Mouse (Mus musculus): ENCODE data around the gene Zbtb7b.

Gene Zbtb7b

GRCm38 (mm10) chr3:89365486-89366414 is 28.8 kb downstream of the Zbtb7b start:
- no peak for DNase-seq (ENCODE audit: low spot score)

DNA sequence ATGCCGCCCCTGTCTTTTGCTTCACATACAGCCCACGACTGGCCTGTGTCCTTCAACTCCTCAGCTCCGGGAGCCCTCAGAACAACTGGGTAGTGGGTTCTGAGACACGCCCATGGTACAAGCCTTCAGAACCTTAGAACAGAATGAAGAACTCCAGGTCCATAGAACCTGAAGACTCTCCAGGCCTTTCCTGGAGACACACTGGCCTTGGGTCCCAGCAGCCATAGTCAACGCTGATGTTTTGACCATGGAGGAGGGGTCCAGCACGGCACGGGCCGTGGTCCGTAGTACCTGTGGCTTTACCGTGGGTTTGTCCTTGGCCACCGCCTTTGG is 29.5 kb downstream of the Zbtb7b start, which contains the start of gene Dcst1:
Dcst1 (minus strand) TSS at position 101 of the 333 bp plus-strand sequence.
- DNase-seq (ENCODE audit: low spot score) = no peak

DNA sequence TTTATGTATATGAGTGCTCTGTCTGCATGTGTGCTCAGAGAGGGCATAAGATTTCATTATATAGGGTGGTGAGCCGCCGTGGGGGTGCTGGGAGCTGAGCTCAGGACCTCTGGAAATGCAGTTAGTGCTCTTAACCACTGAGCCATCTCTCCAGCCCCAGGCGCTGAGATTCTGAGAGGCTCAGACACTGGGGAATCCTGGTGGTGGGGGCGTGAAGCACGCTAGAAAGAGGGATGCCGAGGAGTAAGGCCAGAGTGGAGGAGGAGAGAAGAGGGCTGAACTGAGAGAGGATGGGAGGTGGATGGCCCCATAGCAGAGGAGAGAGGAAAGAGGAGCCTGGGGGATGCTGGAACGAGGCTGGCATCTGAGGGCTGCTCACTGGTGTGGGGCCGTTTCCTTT is 29.9 kb downstream of the Zbtb7b start:
- DNase-seq (ENCODE audit: low spot score) = no peak

DNA sequence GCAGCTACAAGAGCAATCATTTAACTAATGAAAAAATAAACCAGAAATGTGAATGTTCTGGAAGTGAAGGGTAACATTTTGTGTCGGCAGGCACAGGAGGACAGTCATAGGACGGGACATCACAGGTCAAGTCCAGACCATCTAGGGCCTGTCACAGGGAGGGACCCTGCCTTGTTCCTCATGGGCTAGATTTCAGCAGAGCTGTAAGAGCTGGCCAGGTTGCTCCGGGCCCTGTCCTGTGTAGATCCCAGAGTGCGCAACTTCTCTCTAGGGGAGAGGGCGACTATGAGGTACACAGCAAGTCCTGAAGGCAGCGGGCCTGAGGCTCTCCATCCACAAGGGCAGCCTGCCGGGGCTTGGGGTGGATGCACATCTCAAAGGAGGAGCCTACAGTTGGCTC is 32.9 kb downstream of the Zbtb7b start, which contains the start of gene Dcst2:
Dcst2 (plus strand) TSS at position 301 of the 400 bp plus-strand sequence.
- no peak for DNase-seq (ENCODE audit: low spot score)

- no peak for DNase-seq (ENCODE audit: low spot score)
These were observed 34.3 kb downstream of the Zbtb7b start for GRCm38 (mm10) chr3:89360237-89360636.

GRCm38 (mm10) chr3:89359630-89360029 is 34.9 kb downstream of the Zbtb7b start:
- no peak for DNase-seq (ENCODE audit: low spot score)

DNA sequence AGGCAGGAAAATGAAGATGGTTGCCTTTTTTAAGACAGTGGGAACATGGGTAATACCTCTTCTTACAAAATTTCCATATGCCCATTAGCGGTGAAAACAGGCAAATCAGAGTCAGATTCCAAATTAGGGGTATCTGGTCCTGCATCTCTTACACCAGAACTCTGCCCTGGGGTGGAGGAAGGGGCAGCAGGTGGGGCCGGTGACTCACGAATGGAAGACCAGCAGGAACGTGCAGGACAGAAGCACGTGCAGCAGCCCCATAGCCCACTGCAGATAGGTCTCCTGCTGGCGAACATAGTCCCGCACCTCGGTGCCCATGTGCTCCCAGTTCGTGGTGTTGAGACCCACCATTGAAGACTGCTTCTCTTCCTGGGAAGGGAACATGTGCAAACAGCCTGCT is 38.5 kb downstream of the Zbtb7b start:
- no peak for DNase-seq (ENCODE audit: low spot score)

DNA sequence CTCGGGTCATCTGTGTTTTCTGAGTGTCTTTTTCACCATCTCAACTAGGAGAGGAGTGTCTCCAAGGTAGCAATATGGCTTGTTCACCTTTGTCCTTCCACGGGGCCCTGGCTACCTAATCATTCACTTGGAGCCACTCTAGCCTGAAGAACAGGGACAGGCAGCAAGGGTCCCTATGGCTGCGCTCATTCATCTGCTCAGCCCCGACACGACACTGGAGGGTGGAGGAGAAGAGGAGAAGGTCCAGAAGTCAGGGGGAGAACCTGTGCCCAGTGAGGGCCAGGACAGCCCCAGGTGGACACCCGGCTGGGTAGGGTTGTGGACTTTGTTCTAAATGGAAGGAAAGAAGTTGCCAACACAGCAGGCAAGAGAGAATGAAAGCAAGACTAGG is 39.1 kb downstream of the Zbtb7b start:
- no peak for DNase-seq (ENCODE audit: low spot score)

DNA sequence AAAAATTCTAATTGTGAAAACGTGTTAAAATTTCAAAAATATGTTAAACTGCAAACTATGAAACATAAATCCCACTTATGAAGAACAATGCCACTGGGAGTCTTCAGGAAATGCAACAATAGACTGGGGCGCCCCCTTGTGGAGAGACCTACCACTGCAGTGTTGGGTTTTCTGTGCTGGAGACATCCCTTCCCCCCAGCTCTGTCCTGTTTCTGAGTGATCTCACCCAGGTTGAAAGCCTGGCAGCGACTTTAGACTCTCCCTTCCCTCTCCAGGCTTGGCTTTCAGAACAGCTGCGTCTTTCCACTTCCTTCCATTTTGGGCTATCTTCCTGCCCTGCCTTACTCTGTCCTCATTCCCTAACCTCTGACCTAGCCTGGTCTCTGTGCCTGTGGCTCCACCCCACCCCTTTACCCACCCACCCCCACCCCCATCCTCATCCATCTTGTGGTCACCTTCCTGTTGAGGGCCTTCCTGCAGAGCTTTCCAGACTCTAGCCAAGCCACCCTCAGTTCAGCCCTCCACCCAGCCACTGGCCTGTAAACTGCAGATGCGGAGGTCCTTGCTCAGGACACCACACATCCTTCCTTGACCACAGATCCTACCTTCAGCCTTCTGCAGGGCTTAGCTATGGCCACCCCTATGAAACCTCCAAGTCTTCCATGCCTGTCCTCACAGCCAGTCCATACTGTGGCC is 39.6 kb downstream of the Zbtb7b start:
- DNase-seq (ENCODE audit: low spot score) = peak; percentile 92

DNA sequence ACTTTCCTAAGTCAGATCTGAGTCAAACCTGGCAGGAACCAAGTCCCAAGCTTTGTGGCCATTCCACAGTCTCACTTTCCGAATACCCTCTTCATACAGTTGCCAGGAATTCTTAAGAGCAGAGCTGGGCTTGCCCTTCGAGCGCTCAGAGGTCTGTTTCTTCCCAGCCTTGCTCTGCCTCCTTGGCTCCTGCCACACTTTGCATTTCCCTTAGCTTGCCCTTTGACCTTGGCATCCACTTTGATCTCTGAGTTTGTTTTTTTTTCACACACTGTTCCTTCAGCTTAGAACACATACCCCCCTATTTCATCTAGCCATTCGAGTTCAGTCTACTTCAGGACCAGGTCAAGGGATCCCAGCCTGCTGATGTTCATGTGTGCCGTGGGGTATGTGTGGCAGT is 43.3 kb downstream of the Zbtb7b start:
- DNase-seq (ENCODE audit: low spot score) = no peak

DNA sequence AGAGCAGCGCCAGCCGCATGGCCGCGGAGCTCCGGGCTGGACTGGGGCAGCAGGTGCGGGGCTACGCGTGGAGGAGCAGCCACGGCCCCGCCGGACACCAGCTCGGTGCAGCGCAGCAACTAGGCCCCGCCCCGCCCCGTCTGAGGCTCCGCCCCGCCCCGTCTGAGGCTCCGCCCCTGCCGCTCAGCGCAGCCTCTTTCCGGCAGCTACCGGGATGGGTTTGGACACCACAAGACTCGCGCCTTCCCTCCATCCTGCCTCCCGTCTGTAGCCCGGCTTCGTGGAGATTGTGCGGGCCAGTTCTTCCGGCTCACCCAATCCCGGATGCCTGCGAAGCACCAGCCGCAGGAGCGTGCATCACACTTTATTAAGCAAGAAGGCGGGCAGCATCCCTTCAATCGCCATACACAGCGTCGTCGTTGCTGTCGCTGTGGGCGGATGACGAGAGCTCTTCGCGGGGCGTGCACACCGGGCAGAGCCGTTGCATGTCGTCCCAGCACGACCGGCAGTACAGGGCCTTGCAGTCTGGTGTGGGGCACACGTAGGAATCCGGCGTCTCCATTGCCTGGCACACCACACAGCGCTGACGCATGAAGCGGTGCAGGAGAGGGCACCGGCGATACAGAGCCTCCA is 44.6 kb downstream of the Zbtb7b start, which contains the start of gene Adam15:
Adam15 (minus strand) TSS at position 128 of the 633 bp plus-strand sequence.
- peak; percentile 92 for DNase-seq (ENCODE audit: low spot score)

DNA sequence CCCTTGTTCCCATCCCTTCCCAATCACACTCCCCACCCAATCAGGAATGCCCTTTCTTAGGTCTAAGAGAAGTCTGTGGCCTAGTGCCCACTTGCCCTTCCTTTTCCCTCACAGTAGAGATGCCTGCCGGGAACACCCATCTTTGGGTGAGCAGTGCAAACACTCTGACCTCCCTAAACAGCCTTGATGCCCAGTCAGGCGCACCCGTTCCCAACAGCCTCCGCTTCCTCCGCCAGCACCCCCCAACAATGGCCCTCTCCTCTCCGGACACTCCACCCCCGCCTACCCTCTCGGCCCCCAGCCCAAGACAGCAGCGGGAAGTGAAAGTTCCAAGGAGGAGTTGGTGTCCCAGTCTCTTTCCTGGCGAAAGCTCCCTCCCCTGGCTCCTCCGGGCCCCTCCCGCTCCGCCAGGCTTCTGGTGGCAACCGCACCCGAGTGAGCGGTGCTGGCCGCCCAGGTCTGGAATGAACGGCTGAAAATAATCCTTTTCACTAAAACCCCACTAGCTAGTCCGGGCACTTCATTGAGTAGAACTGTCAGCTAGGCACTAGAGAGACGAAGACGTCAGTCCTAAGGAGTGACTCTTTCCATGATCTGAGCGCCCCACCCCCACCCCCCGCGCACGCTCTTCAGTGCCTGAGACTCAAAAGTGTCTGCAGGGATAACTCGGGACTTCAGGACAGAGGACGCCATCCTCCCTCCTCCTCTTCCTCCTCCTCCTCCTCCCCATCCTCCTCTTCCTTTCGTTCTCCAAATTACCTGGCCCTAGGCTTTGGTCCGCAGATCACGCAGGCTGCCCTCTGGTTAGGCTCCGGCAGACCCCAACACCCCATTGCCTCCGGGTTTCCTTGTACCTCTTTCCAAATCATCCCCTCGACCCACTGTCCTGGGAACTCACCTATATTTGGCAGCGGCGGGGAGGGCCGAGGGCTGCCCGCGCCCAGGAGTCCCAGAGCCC is 45.4 kb downstream of the Zbtb7b start:
- no peak for DNase-seq (ENCODE audit: low spot score)

GRCm38 (mm10) chr3:89347916-89348315 is 46.7 kb downstream of the Zbtb7b start:
- no peak for DNase-seq (ENCODE audit: low spot score)

DNA sequence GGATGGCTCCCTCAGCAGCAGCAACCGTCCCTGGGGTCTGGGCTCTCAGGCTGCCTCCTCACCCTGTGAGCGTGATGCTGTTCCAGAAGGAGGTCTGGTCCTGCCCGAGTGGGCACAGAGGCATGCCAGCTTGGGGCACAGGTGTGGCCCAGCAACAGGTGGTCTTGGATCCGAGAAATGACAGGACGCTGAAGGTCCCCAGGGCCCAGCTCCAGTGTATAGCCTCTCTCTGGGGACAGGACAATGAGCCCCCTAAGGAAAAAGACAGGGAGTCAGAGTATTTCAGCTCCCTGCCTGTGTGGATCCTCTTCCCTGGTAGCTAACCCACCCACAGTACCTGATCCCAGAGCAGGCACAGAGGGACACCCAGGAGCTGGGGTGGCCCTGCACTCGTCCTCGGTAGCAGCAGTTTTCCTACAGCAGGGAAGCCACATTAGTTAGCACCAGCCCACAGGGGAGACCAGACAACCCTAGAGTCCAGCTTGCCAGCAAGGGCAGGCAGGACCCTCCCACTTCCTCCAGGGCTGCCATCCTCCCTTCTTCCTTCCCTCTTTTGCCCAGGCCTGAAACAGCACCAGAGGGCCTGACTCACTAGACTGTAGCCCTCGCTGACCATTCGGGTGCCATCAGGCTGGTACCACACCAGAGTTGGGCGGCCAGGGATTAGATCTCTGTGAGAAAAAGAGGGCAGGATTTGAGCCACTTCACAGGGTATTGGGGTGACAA is 47.6 kb downstream of the Zbtb7b start:
- DNase-seq (ENCODE audit: low spot score) = no peak

GRCm38 (mm10) chr3:89343279-89343678 is 51.3 kb downstream of the Zbtb7b start:
- DNase-seq (ENCODE audit: low spot score) = no peak

DNA sequence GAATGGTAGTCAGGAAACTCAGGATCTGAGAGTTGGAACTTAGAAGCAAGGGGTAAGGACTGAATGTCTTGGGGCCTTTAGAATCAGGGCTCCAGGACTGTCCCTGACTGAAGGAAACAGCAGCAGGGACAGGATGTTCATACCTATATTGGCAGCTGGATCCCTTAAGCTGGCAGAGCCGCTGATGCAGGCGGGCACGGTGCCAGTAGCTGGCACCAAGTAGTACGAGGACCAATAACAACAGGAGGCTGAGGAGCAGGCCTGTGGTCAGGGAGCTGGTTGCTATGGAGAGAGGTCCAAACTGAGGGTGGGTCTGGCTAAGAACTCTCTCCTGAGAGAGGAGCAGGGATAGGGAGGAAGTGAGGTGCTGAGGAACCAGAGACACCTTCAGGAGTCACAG is 52.8 kb downstream of the Zbtb7b start:
- no peak for DNase-seq (ENCODE audit: low spot score)

- DNase-seq (ENCODE audit: low spot score) = peak; percentile 83
These were observed 54.1 kb downstream of the Zbtb7b start for GRCm38 (mm10) chr3:89340465-89340864.

- DNase-seq (ENCODE audit: low spot score) = peak; percentile 79
These were observed 55.2 kb downstream of the Zbtb7b start for GRCm38 (mm10) chr3:89339416-89339815.

DNA sequence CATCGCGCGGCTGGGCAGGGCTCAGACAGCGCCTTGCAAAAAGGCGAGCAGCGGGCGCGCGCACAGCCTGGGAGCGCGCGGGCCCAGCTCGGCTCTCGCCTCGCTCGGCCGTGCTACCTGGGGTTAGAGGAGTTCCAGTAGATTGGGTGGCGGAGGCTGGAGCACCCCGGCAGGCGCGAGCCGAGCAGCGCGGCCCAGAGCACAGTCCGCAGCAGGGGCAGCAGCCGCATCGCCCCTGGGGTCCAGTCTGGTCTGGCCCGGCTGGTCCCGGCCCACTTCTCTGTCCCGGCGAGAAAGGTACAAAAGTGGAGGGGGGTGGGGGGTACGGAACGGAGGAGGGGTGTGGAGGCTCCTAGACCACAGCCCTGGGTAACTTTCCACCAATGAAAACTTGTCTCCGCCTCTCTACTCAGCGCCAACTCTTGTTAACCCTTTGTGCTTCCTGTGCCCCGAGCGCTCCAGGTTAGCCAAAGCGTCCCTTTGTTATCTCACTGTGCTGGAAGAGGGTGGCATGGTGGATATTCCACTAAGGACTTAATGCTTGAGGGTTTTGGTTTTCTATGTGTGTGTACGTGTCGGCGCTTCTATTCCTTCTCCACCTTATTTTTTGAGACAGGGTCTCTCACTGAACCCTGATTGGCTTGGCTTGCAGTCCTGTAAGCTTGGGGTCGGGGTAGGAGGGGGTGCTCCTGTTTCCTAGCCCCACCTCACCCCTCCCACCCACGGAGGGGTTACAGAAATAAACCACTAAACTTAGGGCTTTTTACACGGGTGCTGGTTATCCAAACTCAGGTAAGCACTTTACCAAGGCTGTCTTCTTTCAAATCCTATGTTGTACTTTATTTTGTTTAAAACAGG is 56.6 kb downstream of the Zbtb7b start, which contains the start of gene Efna4:
Efna4 (minus strand) TSS at position 308 of the 858 bp plus-strand sequence.
- no peak for DNase-seq (ENCODE audit: low spot score)
